Mouse (Mus musculus) erythroblast, embryonic 14.5 days (primary cell): ENCODE measurements around the gene Itfg1.

Experiments used
- GATA1 ChIP-seq: IDR thresholded peaks from 2 replicates; pipeline ENCODE4 v1.6.1; 2012; ENCODE audit warnings: low read length, inconsistent platforms, mixed read lengths
- TAL1 ChIP-seq: IDR thresholded peaks from 3 replicates; pipeline ENCODE4 v1.6.1; 2012; ENCODE audit warnings: low read length, inconsistent platforms, mixed read lengths

- no peak for TF ChIP-seq TAL1
- TF ChIP-seq GATA1: no peak
Observed at GRCm38 (mm10) chr8:85854220-85855123, 13.8 kb upstream of the Itfg1 start.
